Mouse (Mus musculus): ENCODE measurements around the gene Hapln1.

Hapln1 gene

DNA sequence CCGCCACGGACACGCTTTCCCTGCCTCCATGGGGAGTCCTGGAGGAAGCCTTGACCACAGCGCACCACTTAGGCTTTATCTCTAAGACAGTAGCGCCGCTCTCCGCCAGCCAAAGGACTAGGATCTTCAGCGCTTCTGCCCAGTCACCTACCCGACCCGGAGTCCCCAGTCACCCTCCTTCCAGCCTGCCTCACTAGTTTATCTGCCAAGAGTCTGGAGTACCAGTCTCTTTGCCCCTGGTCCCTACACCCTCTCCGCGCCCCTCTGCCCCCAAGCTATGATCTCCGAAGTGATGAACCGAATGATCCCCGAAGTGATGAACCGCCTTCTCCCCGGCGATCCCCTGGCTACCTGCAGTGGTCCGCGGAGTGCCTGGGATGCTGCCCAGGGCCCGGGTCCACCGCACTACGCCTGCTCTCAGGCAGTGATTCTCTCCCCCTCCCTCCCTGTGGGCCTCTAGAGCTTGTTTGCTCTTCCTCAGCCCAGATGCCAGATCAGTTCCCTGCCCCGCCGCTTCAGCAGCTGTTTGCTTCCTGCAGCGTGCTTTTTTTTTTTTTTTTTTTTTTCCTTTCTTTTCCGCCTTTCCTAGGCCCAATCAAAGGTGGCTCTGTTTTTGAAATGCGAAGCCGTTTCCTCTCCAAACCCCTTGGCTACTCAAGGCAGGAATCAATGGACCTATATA lies at the start of gene Hapln1:
Gene Hapln1 (plus strand): TSS at position 592 of the 682 bp plus-strand sequence.
- DNase-seq (ENCODE audit: low spot score): no peak

DNA sequence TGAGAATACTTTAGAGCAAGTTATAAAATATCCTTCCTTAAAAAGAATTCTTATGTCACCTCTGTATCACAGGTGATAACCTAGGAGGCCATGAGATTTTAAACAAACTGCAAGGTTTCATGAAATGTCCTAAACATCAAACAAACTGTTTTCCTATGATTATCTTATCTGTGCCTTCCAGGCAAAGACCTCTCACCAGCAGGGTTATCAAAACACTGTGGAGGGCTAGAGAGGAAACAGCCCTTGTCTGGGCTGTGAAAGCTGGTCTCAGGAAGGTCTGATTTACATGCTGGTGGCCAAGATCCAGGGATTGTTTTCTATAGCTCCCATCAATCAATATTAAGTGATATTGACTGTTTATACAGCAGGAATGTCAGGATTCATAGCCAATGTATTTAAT lies 46.4 kb upstream of the Hapln1 start:
- no peak for DNase-seq (ENCODE audit: low spot score)

DNA sequence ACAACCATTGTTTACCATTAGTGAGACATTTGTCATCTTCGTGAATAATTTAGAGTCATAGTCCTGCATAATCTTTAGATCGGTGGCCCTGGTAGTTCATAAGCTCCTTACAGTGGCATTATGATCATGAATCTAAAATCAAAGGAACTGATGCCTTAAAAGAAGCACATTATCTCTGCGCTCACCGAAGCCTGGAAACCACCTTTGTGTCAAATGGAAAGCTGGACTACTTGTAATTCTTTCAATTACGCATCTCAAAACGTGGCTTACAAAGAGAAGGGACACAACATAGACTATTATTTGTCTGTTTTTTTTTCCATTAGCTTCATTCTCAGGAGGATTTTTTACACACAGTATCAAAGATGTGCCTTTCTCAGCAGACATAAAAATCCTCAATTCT lies 45.9 kb upstream of the Hapln1 start:
- no peak for DNase-seq (ENCODE audit: low spot score)

DNA sequence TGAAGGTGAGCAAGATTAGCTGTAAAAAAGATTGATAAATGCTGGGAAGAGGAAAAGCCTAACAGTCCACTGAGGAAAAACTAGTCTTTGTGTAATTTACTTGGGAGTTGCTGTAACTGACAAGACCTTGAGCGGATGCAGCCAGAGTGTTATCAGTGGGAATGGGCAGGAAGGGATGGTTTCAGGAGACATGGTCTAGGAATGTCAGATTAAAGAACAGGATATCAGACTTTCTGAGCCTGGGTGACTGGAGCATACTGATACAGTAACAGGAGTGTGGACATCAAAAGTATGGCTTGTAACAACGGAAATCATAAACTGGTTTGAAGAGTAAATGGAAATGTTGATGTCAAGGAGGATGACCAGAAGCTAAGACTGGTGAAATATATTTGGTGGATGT lies 43.0 kb upstream of the Hapln1 start:
- no peak for DNase-seq (ENCODE audit: low spot score)

DNA sequence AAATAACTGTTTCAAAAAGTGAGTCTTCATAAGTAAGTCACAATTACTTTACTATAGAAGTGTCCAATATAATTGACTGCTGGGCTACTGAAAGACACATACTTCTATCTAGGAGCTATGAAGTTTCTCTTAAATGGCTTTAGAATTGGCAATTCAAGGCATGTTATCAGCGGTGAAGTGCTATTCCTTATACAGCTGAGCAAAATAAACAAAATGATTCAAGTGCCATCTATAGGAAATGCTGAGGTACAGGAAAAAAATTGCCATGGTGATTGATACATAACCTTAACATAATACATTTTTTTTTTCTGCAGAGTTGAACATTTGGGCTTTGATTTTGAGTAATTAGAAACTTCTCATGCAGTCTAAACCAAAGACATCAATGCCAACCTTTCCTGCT lies 40.2 kb upstream of the Hapln1 start:
- no peak for DNase-seq (ENCODE audit: low spot score)

DNA sequence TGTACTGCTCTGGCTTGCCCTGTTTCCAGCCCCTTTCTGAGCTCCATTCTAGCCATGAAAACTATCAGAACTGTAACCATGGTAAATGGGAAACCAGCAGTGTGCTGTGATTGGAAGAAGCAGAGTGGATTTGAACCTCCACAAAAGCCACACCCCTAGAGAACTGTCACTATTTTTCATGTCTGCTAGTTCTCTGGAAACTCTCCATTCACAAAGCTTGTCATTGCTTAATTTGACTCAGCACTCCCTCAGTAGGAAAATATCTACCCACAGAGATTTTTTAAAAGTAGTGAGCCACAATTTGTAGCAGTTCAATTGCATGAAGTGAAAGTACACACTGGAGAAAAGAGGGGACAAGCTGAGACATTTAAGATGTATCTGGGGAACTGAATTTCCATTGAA lies 18.1 kb upstream of the Hapln1 start:
- no peak for DNase-seq (ENCODE audit: low spot score)

DNA sequence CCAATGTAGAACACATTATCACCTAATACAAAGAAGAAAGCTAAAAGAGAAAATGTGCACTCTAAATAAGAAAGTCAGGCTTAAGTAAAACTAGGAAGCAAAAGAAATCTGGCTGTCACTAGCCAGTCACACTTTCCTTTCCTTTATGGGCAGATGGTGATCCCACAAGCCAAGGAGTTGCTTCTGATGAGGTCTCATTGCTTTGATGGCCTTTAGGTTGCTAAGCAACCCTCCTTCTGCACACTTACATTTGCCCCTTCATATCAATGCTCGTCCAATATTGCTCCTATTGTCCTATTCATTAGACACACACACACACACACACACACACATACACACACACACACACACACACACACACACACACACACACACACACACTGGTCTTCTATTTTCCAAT lies 10.9 kb upstream of the Hapln1 start:
- no peak for DNase-seq (ENCODE audit: low spot score)

DNA sequence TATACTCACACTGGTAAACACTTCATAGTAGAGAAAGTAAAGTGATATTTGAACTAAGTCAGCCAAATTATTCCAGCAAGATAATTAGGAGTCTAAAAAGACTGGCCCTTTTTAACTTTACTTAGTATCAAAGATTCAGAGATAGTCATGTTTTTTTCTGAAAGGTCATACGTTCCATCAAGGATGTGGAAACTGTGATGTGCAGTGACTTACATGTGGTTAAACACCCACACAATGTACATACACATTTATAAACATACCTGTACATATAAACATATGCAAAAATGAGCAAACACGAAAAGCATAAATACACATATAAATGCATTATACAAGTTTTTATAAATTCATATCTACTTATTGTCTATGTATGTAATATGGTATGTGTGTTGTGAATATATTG lies 9.2 kb upstream of the Hapln1 start:
- DNase-seq (ENCODE audit: low spot score): no peak

DNA sequence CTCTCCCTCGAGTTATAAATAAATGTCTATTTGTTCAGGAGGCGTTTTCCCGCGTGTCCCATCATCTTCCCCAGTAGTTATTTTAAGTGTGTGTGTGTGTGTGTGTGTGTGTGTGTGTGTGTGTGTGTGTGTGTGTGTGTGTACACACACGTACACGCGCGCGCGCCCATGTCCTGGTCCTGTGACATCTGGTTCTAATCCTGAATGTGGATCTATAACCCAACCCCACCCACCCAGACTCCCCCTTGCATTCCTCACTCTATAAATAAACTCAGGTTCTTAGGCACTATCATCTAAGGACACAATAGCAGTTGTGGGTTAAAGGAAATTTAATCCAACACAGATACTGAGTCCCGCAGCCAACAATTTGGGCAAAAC lies 280 bp downstream of the Hapln1 start:
- DNase-seq (ENCODE audit: low spot score): no peak

DNA sequence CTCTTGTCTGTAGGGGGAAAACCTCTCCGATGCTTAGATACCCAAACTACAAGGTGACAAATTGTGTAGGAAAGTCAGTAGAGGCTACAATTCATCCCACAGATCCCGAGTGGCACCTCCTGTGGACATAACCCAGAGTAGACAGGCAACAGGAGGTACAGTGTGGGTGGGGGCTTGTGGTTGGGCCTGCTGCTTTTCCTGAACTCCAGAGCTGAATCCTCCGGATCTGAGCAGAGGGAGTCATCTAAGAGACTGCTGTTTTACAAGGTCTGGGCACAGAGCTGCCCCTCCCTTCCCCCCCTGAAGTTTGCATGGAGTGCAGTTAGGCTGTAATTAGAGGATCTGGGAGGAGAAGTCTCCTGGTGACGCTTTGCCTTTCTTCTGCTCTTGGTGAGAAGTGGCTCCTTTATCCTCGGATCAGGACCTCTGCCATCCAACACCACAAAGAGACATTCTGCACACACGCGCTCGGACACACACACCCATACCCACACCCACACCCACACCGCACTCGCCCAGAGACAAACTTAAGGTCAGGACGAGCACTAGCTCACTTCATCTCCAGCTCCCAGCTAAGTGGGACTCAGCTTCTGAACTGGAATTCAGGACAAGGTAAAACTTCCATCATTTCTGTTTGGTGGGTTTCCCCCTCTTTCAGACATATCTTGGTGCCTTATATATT lies 846 bp downstream of the Hapln1 start:
- DNase-seq (ENCODE audit: low spot score): no peak

DNA sequence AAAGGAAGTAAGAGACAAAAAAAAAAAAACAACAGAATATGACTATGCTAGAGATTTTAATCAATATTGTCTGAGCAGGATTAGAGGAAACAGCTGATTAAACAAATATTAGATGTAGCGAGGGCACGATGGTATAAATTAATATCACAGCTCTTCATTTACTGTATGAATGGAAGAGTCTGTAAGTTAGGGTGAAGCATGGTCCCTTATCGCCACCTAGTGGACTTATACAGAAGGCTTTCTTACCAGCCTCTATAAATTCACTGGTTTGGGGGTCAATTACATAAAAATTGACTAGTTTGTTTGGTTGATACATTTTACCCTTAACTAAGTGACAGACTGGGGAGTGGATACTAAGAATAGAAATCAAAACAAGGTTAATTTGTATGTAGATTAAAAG lies 3.4 kb downstream of the Hapln1 start:
- peak; percentile 74 for DNase-seq (ENCODE audit: low spot score)

DNA sequence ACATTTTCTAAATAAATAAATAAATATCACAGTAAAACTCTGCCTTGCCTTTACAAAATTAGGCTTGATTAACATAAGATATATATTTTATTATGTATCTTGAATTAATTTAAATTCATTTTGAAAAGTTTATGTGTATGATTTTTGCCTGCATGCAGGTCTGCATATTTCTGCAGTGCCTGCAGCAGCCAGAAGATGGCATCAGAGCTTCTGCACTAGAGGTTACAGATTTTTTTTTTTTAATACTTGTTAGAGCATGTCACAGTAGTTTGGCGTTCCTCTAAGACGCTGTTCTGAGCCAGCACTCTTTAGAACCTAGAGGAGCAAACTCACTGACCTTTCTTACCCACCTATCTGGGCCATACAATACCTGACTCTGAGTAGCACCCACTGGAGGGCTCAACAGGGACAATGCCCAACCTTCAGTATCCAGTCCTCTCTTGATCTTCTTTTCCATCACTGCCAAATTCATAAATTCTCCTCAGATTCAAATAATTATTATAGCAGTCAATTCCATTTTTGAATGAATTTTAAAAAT lies 8.7 kb downstream of the Hapln1 start:
- DNase-seq (ENCODE audit: low spot score): peak; percentile 52

DNA sequence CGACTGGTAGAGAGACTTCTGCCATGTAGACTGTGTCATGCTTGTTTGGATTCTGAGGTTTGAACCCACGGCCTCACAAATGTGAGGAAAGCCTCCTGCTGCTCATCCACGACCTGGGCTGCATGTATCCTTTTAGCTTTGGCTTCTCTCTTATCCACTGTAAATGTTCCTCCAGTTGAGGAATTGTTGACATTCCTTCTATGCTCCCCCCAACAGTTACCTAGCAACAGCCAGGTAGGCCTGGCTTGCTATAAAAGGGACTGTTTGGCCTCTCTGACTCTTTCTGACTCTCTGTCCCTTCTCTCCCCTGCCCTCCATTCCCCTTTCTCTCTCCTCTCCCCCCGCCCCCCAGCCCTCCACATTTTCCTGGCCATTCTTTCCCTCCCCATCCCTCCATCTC lies 9.9 kb downstream of the Hapln1 start:
- no peak for DNase-seq (ENCODE audit: low spot score)

DNA sequence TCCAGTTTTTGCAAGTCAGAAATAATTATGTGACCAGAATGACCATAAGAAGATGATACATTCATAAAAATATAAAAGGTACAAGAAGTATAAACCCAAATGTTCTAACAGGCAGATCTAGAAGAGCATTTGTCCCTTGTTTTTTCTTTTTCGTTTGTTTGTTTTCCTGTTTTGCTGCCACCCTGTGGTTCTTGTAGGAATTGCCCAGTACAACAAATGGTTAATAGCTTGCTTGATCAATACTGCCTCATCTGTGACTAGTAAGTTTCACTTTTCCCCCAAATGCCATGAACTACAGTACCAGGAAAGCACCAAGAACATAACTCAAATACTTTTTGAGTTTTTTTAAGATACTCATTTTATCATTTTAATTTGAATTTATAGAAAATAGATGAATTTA lies 11.9 kb downstream of the Hapln1 start:
- DNase-seq (ENCODE audit: low spot score): peak; percentile 41

DNA sequence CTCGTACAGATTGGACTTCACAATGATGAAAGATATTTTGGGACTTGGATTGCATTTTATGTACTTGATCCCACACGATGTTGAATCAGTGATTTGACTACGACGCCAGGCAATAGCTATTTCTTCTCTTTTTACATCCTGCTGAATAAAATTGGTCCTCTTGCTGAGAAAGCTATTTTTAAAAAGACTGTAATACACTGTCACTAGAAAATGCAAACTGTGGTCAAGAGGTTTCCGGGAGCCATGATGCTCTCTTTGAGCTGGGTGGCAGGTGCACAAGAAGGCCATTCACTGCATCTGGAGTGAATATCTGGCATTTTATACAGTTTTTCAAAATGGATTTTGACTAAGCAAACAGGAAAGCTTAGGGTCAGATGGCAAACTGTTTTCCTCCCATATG lies 24.9 kb downstream of the Hapln1 start:
- DNase-seq (ENCODE audit: low spot score): no peak

DNA sequence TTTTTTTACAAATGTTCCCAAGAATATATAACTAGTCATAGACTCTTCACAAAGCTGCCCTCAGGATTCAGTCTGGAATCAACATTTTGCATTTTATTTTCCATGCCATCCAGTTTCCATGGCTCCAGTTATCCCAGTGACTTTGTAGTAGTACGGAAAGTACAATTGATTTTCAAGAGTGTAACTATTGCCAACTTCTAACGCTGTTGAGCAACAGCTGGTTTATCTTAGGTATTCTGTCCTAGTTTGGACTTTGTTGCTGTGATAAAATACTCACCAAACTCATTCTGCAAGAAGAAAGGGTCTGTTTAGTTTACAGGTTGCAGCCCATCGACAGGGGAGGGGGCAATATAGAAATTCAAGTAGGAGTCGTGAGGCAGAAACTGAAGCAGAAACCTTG lies 26.7 kb downstream of the Hapln1 start:
- DNase-seq (ENCODE audit: low spot score): no peak

DNA sequence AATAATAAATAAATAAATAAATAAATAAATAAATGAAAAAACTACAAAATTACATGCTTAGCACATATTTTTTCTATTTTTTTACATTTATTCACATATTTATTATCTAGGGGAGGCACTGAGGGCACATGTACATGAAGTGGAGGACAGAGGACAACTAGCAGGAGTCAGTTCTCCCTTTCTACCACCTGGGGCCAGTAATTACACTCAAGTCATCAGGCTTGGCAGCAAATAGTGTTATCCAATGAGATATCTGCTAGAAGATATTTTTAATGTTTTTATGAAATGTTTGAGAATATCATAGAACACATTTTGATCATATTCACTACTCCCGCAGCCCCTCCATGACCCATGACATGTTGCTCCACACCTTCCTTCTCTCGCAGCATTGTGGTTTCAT lies 39.5 kb downstream of the Hapln1 start:
- DNase-seq (ENCODE audit: low spot score): peak; percentile 4

DNA sequence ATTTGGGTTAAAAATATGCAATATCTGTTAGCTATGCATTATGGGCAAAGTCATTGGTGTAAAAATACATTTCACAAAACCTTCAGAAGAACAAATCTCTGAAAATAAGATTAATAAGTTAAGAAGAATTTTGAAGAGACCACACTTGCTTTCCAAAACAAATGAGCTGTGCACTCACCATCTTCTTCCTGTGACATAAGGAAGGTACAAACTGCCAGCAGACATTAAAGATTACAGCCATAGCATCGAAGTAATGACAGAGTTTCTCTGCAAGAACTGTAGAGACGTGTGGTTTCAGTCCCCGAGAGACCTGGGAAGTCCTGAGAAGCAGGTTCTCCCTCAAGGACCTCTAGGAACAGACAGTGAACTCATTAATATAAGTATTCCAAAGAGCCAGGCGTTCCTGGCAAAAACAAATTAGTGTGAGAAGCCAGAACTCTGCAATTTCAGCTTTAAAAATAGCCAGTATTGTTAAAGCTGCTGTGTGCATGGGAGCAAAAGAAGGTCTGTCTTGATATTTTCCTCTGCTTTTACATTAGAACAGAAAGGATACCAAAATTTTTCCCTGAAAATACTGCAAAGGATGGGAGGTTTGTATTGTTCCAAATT lies 43.6 kb downstream of the Hapln1 start:
- no peak for DNase-seq (ENCODE audit: low spot score)

DNA sequence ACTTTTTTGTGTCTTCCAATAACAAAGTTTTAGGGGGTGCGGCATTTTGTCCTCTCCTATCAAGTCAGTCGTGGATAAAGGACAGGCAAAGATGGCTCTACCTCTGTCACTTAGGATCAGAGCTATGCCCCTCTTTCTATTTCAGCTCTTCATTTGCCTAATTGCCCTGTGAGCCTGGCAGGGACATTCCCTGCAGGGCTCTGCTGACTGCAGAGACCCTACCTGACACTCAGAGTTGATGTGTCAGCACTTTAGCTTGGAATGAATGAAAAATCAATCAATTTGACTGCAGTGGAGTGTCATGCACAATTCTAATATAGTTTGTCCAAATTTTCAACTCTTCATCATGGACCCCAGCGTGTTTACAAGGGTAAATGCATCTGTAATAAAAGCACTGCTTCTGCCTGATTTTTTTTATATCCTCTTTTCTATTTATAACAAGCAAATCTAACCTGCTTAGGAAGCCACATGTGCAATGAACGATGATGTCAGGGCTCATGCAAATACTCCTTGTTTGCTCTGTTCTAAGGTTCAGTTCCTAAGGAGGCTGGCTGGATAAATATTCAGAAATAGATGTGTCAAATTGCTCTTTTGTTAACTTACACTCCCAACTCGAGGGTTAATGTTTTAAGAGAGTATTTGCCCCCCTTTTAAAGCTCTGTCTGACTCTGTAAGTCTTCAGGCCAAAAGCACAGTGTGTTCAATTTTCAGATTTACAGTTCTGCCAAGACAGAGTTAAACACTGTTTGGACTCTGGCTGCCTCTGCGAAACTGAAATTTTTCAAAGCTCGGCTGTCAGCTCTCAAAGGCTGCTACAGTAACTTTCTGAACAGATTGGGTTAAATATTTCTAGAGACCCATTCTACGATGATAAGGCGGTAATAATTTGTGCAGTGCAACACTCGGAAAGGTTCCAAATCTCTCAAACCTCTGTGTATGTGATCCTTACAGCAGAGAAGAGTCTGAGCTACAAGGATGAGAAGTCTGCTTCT lies 44.4 kb downstream of the Hapln1 start:
- no peak for DNase-seq (ENCODE audit: low spot score)

DNA sequence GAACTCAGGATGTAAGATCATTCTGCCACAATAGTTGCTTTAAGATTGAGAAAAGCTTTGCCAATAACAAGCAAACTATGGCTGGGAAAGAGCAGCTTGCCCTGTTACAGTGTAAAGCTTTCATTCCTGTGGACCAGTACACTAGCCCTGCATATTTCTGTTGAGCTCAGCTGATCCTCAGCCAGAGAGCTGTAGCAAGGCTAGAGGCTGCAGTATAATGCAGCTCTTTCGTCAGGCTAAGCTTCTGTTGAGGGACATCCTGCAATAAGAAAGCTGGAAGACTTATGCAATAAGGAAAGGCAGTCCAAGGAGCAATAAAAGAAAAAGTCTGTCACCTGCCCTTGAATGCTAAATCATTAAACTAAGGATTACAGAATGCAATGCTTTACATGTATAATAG lies 45.5 kb downstream of the Hapln1 start:
- peak; percentile 4 for DNase-seq (ENCODE audit: low spot score)

DNA sequence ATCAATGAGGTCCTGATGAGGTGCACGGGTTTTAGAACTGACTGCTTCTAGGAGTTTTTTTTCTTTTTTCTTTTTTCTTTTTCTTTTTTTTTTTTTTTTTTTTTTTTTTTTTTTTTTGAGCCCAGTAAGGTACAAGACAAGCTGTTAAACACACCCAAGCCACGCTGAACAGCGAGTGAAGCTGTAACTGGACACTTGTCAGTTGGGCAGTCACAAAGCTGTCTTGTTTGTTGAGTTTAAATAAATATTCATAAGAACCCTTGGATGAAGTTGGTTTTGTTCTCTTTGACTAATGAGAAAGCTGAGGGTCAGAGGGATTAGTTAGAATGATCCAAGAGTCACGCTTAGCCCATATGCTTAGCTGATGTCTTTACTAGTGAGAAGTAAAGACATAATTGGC lies 55.5 kb downstream of the Hapln1 start:
- no peak for DNase-seq (ENCODE audit: low spot score)

DNA sequence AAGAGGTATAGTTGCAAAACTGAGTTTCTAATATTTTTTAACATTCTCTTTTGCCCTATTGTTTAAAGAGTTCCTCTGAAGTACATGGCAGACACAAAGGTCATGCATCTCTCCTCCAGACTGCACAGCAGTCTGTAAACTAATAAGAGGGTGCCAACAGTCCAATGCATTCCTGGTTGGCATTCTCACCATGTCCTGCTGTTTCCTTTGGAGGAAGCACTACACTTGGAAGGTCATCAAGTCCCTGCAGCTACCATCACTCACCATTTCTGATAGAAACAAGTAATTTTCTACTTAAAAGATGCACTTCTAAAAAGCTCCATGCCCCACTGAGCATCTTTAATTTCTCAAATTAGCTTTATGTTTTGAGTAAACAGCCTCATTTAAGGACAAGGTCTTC lies 57.8 kb downstream of the Hapln1 start:
- DNase-seq (ENCODE audit: low spot score): no peak

Data from adipocyte (in vitro differentiated cells).